Mouse (Mus musculus): ENCODE results near the gene Nacc2. TPM values are rescaled to one million over a fixed set of nuclear protein-coding genes. Genes with fewer than 3 reads are reported as not detected.
A peak's percentile ranks its signal among the peaks of the same experiment; 100 is the strongest.

Gene Nacc2
- polyA plus RNA-seq, 1 experiment from 2014 or later, result 4.0 TPM

DNA sequence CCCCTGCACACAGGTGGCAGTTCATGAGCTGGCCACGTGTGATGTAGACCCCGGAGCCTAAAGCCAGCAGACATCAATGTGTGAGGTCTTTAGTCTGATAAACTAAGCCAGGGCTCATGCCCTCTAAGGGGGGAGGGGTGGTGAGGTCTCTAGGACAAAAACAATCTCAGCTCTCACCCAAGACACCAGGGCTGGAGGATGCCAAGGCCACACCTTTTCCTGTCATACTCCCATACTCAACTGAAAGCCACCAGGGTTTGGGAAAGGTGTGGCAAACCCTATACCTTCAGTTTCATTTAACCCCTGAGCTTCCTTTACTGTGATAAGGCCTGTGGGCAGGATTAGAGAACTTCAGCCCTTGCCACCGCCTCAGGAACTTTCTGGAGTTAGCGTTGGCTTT, 60.8 kb downstream of the Nacc2 start:
- H3K9ac ChIP-seq (ENCODE audit: low read depth, low read length), result no peak overlapping the region
- DNase-seq (ENCODE audit: low spot score), result no peak
- no peak for ATAC-seq (replicated peaks; ENCODE audit: low FRiP score)
- H3K36me3 ChIP-seq (ENCODE audit: control insufficient read depth, insufficient read depth, low read length), result no peaks in the 10 kb centered on the region
- peaks cover 25% of the 10 kb centered on the region for H3K4me1 ChIP-seq (replicated peaks; ENCODE audit: control insufficient read depth, insufficient read depth, low read length)
- H3K4me2 ChIP-seq, result no peak overlapping the region
- H3K4me3 ChIP-seq (ENCODE audit: low read depth, low read length), result no peak overlapping the region
- 45% methylated on average over 4 of the region's 4 CpGs for WGBS
- H3K27ac ChIP-seq (ENCODE audit: low read depth, low read length), result no peak overlapping the region
- no peaks in the 10 kb centered on the region for H3K27me3 ChIP-seq (replicated peaks; ENCODE audit: control insufficient read depth, insufficient read depth, low read length)
- no peaks in the 10 kb centered on the region for H3K9me3 ChIP-seq (ENCODE audit: control insufficient read depth, low read length)

GRCm38 (mm10) chr2:26061018-26061666, 61.9 kb downstream of the Nacc2 start:
- Histone ChIP-seq H3K4me2 (no peak overlapping the region), H3K27ac (ENCODE audit: low read depth, low read length) (no peak overlapping the region), H3K4me1 (replicated peaks; ENCODE audit: control insufficient read depth, insufficient read depth, low read length) (peaks cover 25% of the 10 kb centered on the region), H3K9ac (ENCODE audit: low read depth, low read length) (no peak overlapping the region), H3K27me3 (replicated peaks; ENCODE audit: control insufficient read depth, insufficient read depth, low read length) (no peaks in the 10 kb centered on the region), H3K4me3 (ENCODE audit: low read depth, low read length) (no peak overlapping the region), H3K9me3 (ENCODE audit: control insufficient read depth, low read length) (no peaks in the 10 kb centered on the region), H3K36me3 (ENCODE audit: control insufficient read depth, insufficient read depth, low read length) (no peaks in the 10 kb centered on the region)
- ATAC-seq (replicated peaks; ENCODE audit: low FRiP score) (peak; percentile 82), DNase-seq (ENCODE audit: low spot score) (no peak)
- WGBS, result 67% methylated on average over 21 of the region's 21 CpGs

- no peak overlapping the region for H3K9ac ChIP-seq (ENCODE audit: low read depth, low read length)
- WGBS, result 74% methylated on average over 7 of the region's 7 CpGs
- H3K4me2 ChIP-seq, result no peak overlapping the region
- no peak for ATAC-seq (replicated peaks; ENCODE audit: low FRiP score)
- no peak overlapping the region for H3K4me3 ChIP-seq (ENCODE audit: low read depth, low read length)
- DNase-seq (ENCODE audit: low spot score), result no peak
- no peaks in the 10 kb centered on the region for H3K36me3 ChIP-seq (ENCODE audit: control insufficient read depth, insufficient read depth, low read length)
- no peaks in the 10 kb centered on the region for H3K27me3 ChIP-seq (replicated peaks; ENCODE audit: control insufficient read depth, insufficient read depth, low read length)
- no peaks in the 10 kb centered on the region for H3K9me3 ChIP-seq (ENCODE audit: control insufficient read depth, low read length)
- H3K27ac ChIP-seq (ENCODE audit: low read depth, low read length), result no peak overlapping the region
- peaks cover 13% of the 10 kb centered on the region for H3K4me1 ChIP-seq (replicated peaks; ENCODE audit: control insufficient read depth, insufficient read depth, low read length)
Observed at GRCm38 (mm10) chr2:26057053-26057452, 66.0 kb downstream of the Nacc2 start.

DNA sequence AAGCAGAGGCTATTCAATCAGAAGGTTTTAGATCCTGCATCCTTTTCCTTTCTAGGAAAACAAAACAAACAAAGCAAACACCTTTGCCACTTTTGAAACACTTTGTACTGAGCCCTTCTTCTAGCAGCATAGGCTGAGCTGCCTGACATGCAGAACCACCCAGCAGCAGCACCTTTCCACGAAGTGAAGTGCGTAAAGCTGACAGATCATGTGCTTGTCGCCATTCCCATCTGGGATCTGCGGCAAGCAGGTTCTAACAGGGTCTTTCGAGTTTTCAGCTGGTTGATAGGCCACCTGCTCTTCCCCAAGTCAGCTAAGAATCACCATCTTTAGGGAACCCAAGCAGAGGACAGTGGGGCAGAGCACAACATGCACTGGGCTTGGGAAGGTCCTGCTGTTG, 66.8 kb downstream of the Nacc2 start:
- 75% methylated on average over 5 of the region's 5 CpGs for WGBS
- no peak overlapping the region for H3K4me3 ChIP-seq (ENCODE audit: low read depth, low read length)

GRCm38 (mm10) chr2:26055747-26056102, 67.3 kb downstream of the Nacc2 start:
- Histone ChIP-seq H3K36me3 (ENCODE audit: control insufficient read depth, insufficient read depth, low read length) (no peaks in the 10 kb centered on the region), H3K27ac (ENCODE audit: low read depth, low read length) (no peak overlapping the region), H3K27me3 (replicated peaks; ENCODE audit: control insufficient read depth, insufficient read depth, low read length) (no peaks in the 10 kb centered on the region), H3K9me3 (ENCODE audit: control insufficient read depth, low read length) (no peaks in the 10 kb centered on the region), H3K4me2 (no peak overlapping the region), H3K9ac (ENCODE audit: low read depth, low read length) (no peak overlapping the region), H3K4me1 (replicated peaks; ENCODE audit: control insufficient read depth, insufficient read depth, low read length) (peaks cover 3% of the 10 kb centered on the region; the same call in 1 of the 2 replicates), H3K4me3 (ENCODE audit: low read depth, low read length) (no peak overlapping the region)
- ATAC-seq (replicated peaks; ENCODE audit: low FRiP score) (no peak), DNase-seq (ENCODE audit: low spot score) (no peak)
- WGBS, result 57% methylated on average over 2 of the region's 2 CpGs

More for the DNA sequence above, 66.8 kb downstream of the Nacc2 start:
- Histone ChIP-seq H3K9ac (ENCODE audit: low read depth, low read length) (no peak overlapping the region), H3K9me3 (ENCODE audit: control insufficient read depth, low read length) (no peaks in the 10 kb centered on the region), H3K27me3 (replicated peaks; ENCODE audit: control insufficient read depth, insufficient read depth, low read length) (no peaks in the 10 kb centered on the region), H3K4me1 (replicated peaks; ENCODE audit: control insufficient read depth, insufficient read depth, low read length) (peaks cover 8% of the 10 kb centered on the region), H3K36me3 (ENCODE audit: control insufficient read depth, insufficient read depth, low read length) (no peaks in the 10 kb centered on the region), H3K27ac (ENCODE audit: low read depth, low read length) (no peak overlapping the region), H3K4me2 (no peak overlapping the region)
- ATAC-seq (replicated peaks; ENCODE audit: low FRiP score) (no peak), DNase-seq (ENCODE audit: low spot score) (no peak)

DNA sequence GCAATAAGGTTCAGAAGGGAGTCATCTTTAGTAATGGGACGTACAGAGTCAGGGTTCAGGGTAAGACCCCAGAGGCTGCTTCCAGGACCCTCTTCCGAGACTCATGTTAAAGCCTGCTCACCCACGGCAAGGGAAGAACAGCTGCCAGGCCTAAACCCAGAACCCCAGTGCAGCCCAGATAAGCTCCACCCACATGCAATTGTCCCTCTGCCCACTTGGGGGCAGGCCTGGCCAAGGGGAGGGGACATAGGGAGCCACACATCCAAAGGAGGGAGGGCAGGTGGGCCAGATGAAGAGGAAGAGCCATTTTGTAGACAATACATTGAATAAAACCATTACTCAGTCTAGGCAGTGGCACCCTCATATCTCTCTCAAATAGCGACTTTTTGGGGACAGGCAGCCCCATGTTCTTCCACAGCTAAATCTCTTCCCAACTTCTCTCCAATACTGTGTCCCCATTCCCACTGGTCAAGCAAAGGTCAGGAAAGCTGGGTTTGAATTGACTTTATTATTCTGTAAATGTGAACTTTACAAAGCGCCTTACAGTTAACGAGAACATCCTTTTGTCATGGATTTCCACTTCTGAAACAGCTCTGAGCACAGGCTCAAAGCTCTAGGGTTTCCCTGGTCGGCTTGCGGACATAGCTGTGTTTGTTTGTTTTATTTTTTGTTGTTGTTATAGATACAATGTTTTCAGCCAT, 67.8 kb downstream of the Nacc2 start:
- 44% methylated on average over 8 of the region's 8 CpGs for WGBS
- H3K27ac ChIP-seq (ENCODE audit: low read depth, low read length), result no peak overlapping the region

GRCm38 (mm10) chr2:26052806-26053205, 70.2 kb downstream of the Nacc2 start:
- 34% methylated on average over 4 of the region's 4 CpGs for WGBS
- Histone ChIP-seq H3K27ac (ENCODE audit: low read depth, low read length) (no peak overlapping the region), H3K4me3 (ENCODE audit: low read depth, low read length) (no peak overlapping the region), H3K36me3 (ENCODE audit: control insufficient read depth, insufficient read depth, low read length) (no peaks in the 10 kb centered on the region), H3K9me3 (ENCODE audit: control insufficient read depth, low read length) (no peaks in the 10 kb centered on the region), H3K4me2 (no peak overlapping the region), H3K27me3 (replicated peaks; ENCODE audit: control insufficient read depth, insufficient read depth, low read length) (no peaks in the 10 kb centered on the region), H3K9ac (ENCODE audit: low read depth, low read length) (no peak overlapping the region), H3K4me1 (replicated peaks; ENCODE audit: control insufficient read depth, insufficient read depth, low read length) (peaks cover 6% of the 10 kb centered on the region; the same call in 1 of the 2 replicates)
- ATAC-seq (replicated peaks; ENCODE audit: low FRiP score) (no peak), DNase-seq (ENCODE audit: low spot score) (no peak)

More for the DNA sequence above, 67.8 kb downstream of the Nacc2 start:
- Histone ChIP-seq H3K4me3 (ENCODE audit: low read depth, low read length) (no peak overlapping the region), H3K4me1 (replicated peaks; ENCODE audit: control insufficient read depth, insufficient read depth, low read length) (peaks cover 2% of the 10 kb centered on the region; the same call in 1 of the 2 replicates), H3K9me3 (ENCODE audit: control insufficient read depth, low read length) (no peaks in the 10 kb centered on the region), H3K27me3 (replicated peaks; ENCODE audit: control insufficient read depth, insufficient read depth, low read length) (no peaks in the 10 kb centered on the region), H3K36me3 (ENCODE audit: control insufficient read depth, insufficient read depth, low read length) (no peaks in the 10 kb centered on the region), H3K4me2 (no peak overlapping the region), H3K9ac (ENCODE audit: low read depth, low read length) (no peak overlapping the region)
- ATAC-seq (replicated peaks; ENCODE audit: low FRiP score) (peak; percentile 80), DNase-seq (ENCODE audit: low spot score) (peak; percentile 72)

- no peak overlapping the region for H3K9ac ChIP-seq (ENCODE audit: low read depth, low read length)
- peak; percentile 82 for ATAC-seq (replicated peaks; ENCODE audit: low FRiP score)
Observed at GRCm38 (mm10) chr2:26048816-26049215, 74.2 kb downstream of the Nacc2 start.

DNA sequence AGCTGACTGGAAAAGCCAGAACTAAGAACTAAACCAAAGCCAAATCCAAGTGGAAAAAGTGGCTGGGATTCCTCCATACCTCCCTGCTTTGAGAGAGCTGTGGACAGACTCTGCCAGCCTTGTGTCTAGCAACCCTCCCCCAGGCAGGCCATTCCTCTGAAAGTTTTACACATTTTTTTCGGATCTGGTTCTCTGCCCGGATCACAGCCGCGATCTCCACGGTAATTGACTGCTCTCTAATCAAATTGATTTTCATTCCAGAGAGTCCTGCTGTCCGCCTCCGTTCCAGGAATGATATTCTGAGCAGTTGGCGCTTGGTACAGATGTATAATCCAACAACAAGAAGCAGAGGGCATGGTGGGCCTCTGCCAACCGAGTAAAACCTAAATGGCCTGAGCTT, 78.8 kb downstream of the Nacc2 start:
- Histone ChIP-seq H3K27me3 (replicated peaks; ENCODE audit: control insufficient read depth, insufficient read depth, low read length) (no peaks in the 10 kb centered on the region), H3K4me3 (ENCODE audit: low read depth, low read length) (no peak overlapping the region), H3K4me2 (no peak overlapping the region), H3K4me1 (replicated peaks; ENCODE audit: control insufficient read depth, insufficient read depth, low read length) (peaks cover 21% of the 10 kb centered on the region), H3K36me3 (ENCODE audit: control insufficient read depth, insufficient read depth, low read length) (no peaks in the 10 kb centered on the region), H3K27ac (ENCODE audit: low read depth, low read length) (no peak overlapping the region), H3K9ac (ENCODE audit: low read depth, low read length) (no peak overlapping the region), H3K9me3 (ENCODE audit: control insufficient read depth, low read length) (no peaks in the 10 kb centered on the region)
- no peak for DNase-seq (ENCODE audit: low spot score)
- ATAC-seq (replicated peaks; ENCODE audit: low FRiP score), result no peak
- WGBS, result 86% methylated on average over 9 of the region's 9 CpGs

More at GRCm38 (mm10) chr2:26048816-26049215, 74.2 kb downstream of the Nacc2 start:
- Histone ChIP-seq H3K9me3 (ENCODE audit: control insufficient read depth, low read length) (no peaks in the 10 kb centered on the region), H3K4me3 (ENCODE audit: low read depth, low read length) (no peak overlapping the region), H3K27ac (ENCODE audit: low read depth, low read length) (no peak overlapping the region), H3K27me3 (replicated peaks; ENCODE audit: control insufficient read depth, insufficient read depth, low read length) (no peaks in the 10 kb centered on the region), H3K36me3 (ENCODE audit: control insufficient read depth, insufficient read depth, low read length) (no peaks in the 10 kb centered on the region), H3K4me2 (no peak overlapping the region), H3K4me1 (replicated peaks; ENCODE audit: control insufficient read depth, insufficient read depth, low read length) (0 out of 2 replicates have a peak, but pooled peaks cover 4% of the 10 kb centered on the region)
- 29% methylated on average over 5 of the region's 5 CpGs for WGBS
- DNase-seq (ENCODE audit: low spot score), result no peak

Data from liver, embryonic 11.5 days (tissue).